Mouse (Mus musculus): ENCODE data around the gene Tcte2. TPM values are rescaled to one million over a fixed set of nuclear protein-coding genes. Genes with fewer than 3 reads are reported as not detected.
A peak's percentile ranks its signal among the peaks of the same experiment; 100 is the strongest.

Tcte2 gene
- polyA plus RNA-seq, 1 experiment from 2014 or later = 2.8 TPM

- no peak for DNase-seq (ENCODE audit: low spot score)
- Histone ChIP-seq H3K27ac (replicated peaks) (peak overlapping the region; percentile 91), H3K27me3 (replicated peaks; ENCODE audit: low read depth, poor library complexity, severe bottlenecking) (0 out of 2 replicates have a peak, but pooled peaks cover 12% of the 10 kb centered on the region), H3K4me3 (peak overlapping the region; percentile 92), H3K9me3 (no peaks in the 10 kb centered on the region), H3K36me3 (replicated peaks) (no peaks in the 10 kb centered on the region), H3K4me1 (peaks cover 23% of the 10 kb centered on the region)
- WGBS = 4% methylated on average over 68 of the region's 72 CpGs
These were observed 898 bp downstream of the Tcte2 start for GRCm38 (mm10) chr17:13760675-13761178.

GRCm38 (mm10) chr17:13759853-13760627, 1.6 kb downstream of the Tcte2 start, which contains the start of gene Afdn:
Afdn (plus strand) TSS chr17:13760539.
- DNase-seq (ENCODE audit: low spot score) = peak; percentile 89
- Histone ChIP-seq H3K4me3 (peak within 1 kb of the TSS; percentile 92), H3K27ac (replicated peaks) (peak within 1 kb of the TSS; percentile 91), H3K27me3 (replicated peaks; ENCODE audit: low read depth, poor library complexity, severe bottlenecking) (0 out of 2 replicates have a peak, but pooled peaks cover 12% of the 10 kb centered on the region), H3K9me3 (no peaks in the 10 kb centered on the region), H3K36me3 (replicated peaks) (no peaks in the 10 kb centered on the region), H3K4me1 (peaks cover 23% of the 10 kb centered on the region)
- WGBS = 8% methylated on average over 108 of the region's 108 CpGs

GRCm38 (mm10) chr17:13759156-13759852, 2.3 kb downstream of the Tcte2 start:
- Histone ChIP-seq H3K4me3 (peak overlapping the region; percentile 92), H3K36me3 (replicated peaks) (no peaks in the 10 kb centered on the region), H3K27ac (replicated peaks) (peak overlapping the region; percentile 91), H3K4me1 (peaks cover 23% of the 10 kb centered on the region), H3K27me3 (replicated peaks; ENCODE audit: low read depth, poor library complexity, severe bottlenecking) (0 out of 2 replicates have a peak, but pooled peaks cover 12% of the 10 kb centered on the region), H3K9me3 (no peaks in the 10 kb centered on the region)
- DNase-seq (ENCODE audit: low spot score) = peak; percentile 33
- WGBS = 13% methylated on average over 13 of the region's 13 CpGs

- 0 out of 2 replicates have a peak, but pooled peaks cover 12% of the 10 kb centered on the region for H3K27me3 ChIP-seq (replicated peaks; ENCODE audit: low read depth, poor library complexity, severe bottlenecking)
- H3K27ac ChIP-seq (replicated peaks) = peak overlapping the region; percentile 91
- no peaks in the 10 kb centered on the region for H3K9me3 ChIP-seq
- no peak for DNase-seq (ENCODE audit: low spot score)
- peaks cover 23% of the 10 kb centered on the region for H3K4me1 ChIP-seq
- H3K36me3 ChIP-seq (replicated peaks) = no peaks in the 10 kb centered on the region
- WGBS = 72% methylated on average over 7 of the region's 7 CpGs
- peak overlapping the region; percentile 92 for H3K4me3 ChIP-seq
These were observed 3.0 kb downstream of the Tcte2 start for GRCm38 (mm10) chr17:13758586-13758985.

- Histone ChIP-seq H3K4me3 (no peak overlapping the region), H3K9me3 (no peaks in the 10 kb centered on the region), H3K36me3 (replicated peaks) (no peaks in the 10 kb centered on the region), H3K27ac (replicated peaks) (no peak overlapping the region), H3K4me1 (peaks cover 7% of the 10 kb centered on the region), H3K27me3 (replicated peaks; ENCODE audit: low read depth, poor library complexity, severe bottlenecking) (no peaks in the 10 kb centered on the region)
- 77% methylated on average over 6 of the region's 6 CpGs for WGBS
- DNase-seq (ENCODE audit: low spot score) = no peak
These were observed 6.7 kb downstream of the Tcte2 start for GRCm38 (mm10) chr17:13754940-13755339.

GRCm38 (mm10) chr17:13753918-13754317, 7.7 kb downstream of the Tcte2 start:
- H3K36me3 ChIP-seq (replicated peaks) = no peaks in the 10 kb centered on the region
- H3K4me1 ChIP-seq = peaks cover 2% of the 10 kb centered on the region
- no peak overlapping the region for H3K4me3 ChIP-seq
- WGBS = 84% methylated on average over 4 of the region's 4 CpGs
- H3K9me3 ChIP-seq = no peaks in the 10 kb centered on the region
- no peak for DNase-seq (ENCODE audit: low spot score)
- H3K27ac ChIP-seq (replicated peaks) = no peak overlapping the region
- H3K27me3 ChIP-seq (replicated peaks; ENCODE audit: low read depth, poor library complexity, severe bottlenecking) = no peaks in the 10 kb centered on the region

GRCm38 (mm10) chr17:13749027-13749426, 12.6 kb downstream of the Tcte2 start:
- H3K4me1 ChIP-seq = peaks cover under 1% of the 10 kb centered on the region; the same call in 1 of the 2 replicates
- DNase-seq (ENCODE audit: low spot score) = no peak
- 92% methylated on average over 4 of the region's 4 CpGs for WGBS
- no peak overlapping the region for H3K4me3 ChIP-seq
- no peaks in the 10 kb centered on the region for H3K27me3 ChIP-seq (replicated peaks; ENCODE audit: low read depth, poor library complexity, severe bottlenecking)
- no peak overlapping the region for H3K27ac ChIP-seq (replicated peaks)
- no peaks in the 10 kb centered on the region for H3K36me3 ChIP-seq (replicated peaks)
- no peaks in the 10 kb centered on the region for H3K9me3 ChIP-seq

GRCm38 (mm10) chr17:13747681-13748080, 13.9 kb downstream of the Tcte2 start:
- H3K27ac ChIP-seq (replicated peaks) = no peak overlapping the region
- no peak overlapping the region for H3K4me3 ChIP-seq
- H3K9me3 ChIP-seq = no peaks in the 10 kb centered on the region
- H3K27me3 ChIP-seq (replicated peaks; ENCODE audit: low read depth, poor library complexity, severe bottlenecking) = no peaks in the 10 kb centered on the region
- peaks cover 14% of the 10 kb centered on the region for H3K4me1 ChIP-seq
- no peaks in the 10 kb centered on the region for H3K36me3 ChIP-seq (replicated peaks)
- DNase-seq (ENCODE audit: low spot score) = no peak
- 89% methylated on average over 9 of the region's 9 CpGs for WGBS

- Histone ChIP-seq H3K27me3 (replicated peaks; ENCODE audit: low read depth, poor library complexity, severe bottlenecking) (no peaks in the 10 kb centered on the region), H3K9me3 (no peaks in the 10 kb centered on the region), H3K27ac (replicated peaks) (no peak overlapping the region), H3K36me3 (replicated peaks) (no peaks in the 10 kb centered on the region), H3K4me3 (no peak overlapping the region), H3K4me1 (peaks cover 26% of the 10 kb centered on the region)
- DNase-seq (ENCODE audit: low spot score) = no peak
- 63% methylated on average over 6 of the region's 6 CpGs for whole genome bisulfite sequencing
These were observed 15.3 kb downstream of the Tcte2 start for GRCm38 (mm10) chr17:13746330-13746729.

- Histone ChIP-seq H3K4me1 (peaks cover 35% of the 10 kb centered on the region), H3K27me3 (replicated peaks; ENCODE audit: low read depth, poor library complexity, severe bottlenecking) (no peaks in the 10 kb centered on the region), H3K4me3 (no peak overlapping the region), H3K9me3 (no peaks in the 10 kb centered on the region), H3K27ac (replicated peaks) (no peak overlapping the region), H3K36me3 (replicated peaks) (no peaks in the 10 kb centered on the region)
- DNase-seq (ENCODE audit: low spot score) = no peak
- WGBS = 65% methylated on average over 2 of the region's 2 CpGs
These were observed 16.3 kb downstream of the Tcte2 start for GRCm38 (mm10) chr17:13745373-13745772.

GRCm38 (mm10) chr17:13744824-13745223, 16.8 kb downstream of the Tcte2 start:
- no peaks in the 10 kb centered on the region for H3K9me3 ChIP-seq
- WGBS = 74% methylated on average over 4 of the region's 4 CpGs
- no peak for DNase-seq (ENCODE audit: low spot score)
- H3K4me1 ChIP-seq = peaks cover 35% of the 10 kb centered on the region
- H3K36me3 ChIP-seq (replicated peaks) = no peaks in the 10 kb centered on the region
- no peak overlapping the region for H3K27ac ChIP-seq (replicated peaks)
- H3K27me3 ChIP-seq (replicated peaks; ENCODE audit: low read depth, poor library complexity, severe bottlenecking) = no peaks in the 10 kb centered on the region
- H3K4me3 ChIP-seq = no peak overlapping the region

GRCm38 (mm10) chr17:13744219-13744618, 17.4 kb downstream of the Tcte2 start:
- 90% methylated on average over 6 of the region's 6 CpGs for WGBS
- Histone ChIP-seq H3K27ac (replicated peaks) (no peak overlapping the region), H3K36me3 (replicated peaks) (no peaks in the 10 kb centered on the region), H3K9me3 (no peaks in the 10 kb centered on the region), H3K4me1 (peaks cover 35% of the 10 kb centered on the region), H3K27me3 (replicated peaks; ENCODE audit: low read depth, poor library complexity, severe bottlenecking) (no peaks in the 10 kb centered on the region), H3K4me3 (no peak overlapping the region)
- DNase-seq (ENCODE audit: low spot score) = no peak
